Mouse (Mus musculus): ENCODE data around the gene Phactr4. TPM values are rescaled to one million over a fixed set of nuclear protein-coding genes. Genes with fewer than 3 reads are reported as not detected.

Phactr4 gene
- polyA plus RNA-seq, 1 experiment from 2014 or later, result 24.3 TPM

- H3K4me2 ChIP-seq (ENCODE audit: low read length), result peak overlapping the region; percentile 53; the same call in 1 of the 2 replicates
- no peak for TF ChIP-seq CTCF (IDR thresholded peaks at IDR 0.05; ENCODE audit: low read depth)
- no peaks in the 10 kb centered on the region for H3K27me3 ChIP-seq (ENCODE audit: insufficient read depth, low read length)
- no peaks in the 10 kb centered on the region for H3K36me3 ChIP-seq (ENCODE audit: insufficient read depth, low read length)
- no peak for ATAC-seq (replicated peaks; ENCODE audit: low FRiP score, low read depth)
- no peaks in the 10 kb centered on the region for H3K9me3 ChIP-seq (replicated peaks; ENCODE audit: low read length)
- H3K4me1 ChIP-seq (replicated peaks; ENCODE audit: insufficient read depth, low read length), result peaks cover 15% of the 10 kb centered on the region
- DNase-seq (ENCODE audit: low spot score), result no peak
- 71% methylated on average over 3 of the region's 3 CpGs for WGBS
- peak overlapping the region; percentile 30; the same call in 1 of the 2 replicates for H3K4me3 ChIP-seq (replicated peaks; ENCODE audit: low read depth, low read length)
- H3K9ac ChIP-seq (ENCODE audit: low read depth, low read length), result no peak overlapping the region
- no peak overlapping the region for H3K27ac ChIP-seq
These were observed 25.2 kb downstream of the Phactr4 start for GRCm38 (mm10) chr4:132397120-132397519.

GRCm38 (mm10) chr4:132396251-132396650 is 26.0 kb downstream of the Phactr4 start:
- Histone ChIP-seq H3K9me3 (replicated peaks; ENCODE audit: low read length) (no peaks in the 10 kb centered on the region), H3K4me3 (replicated peaks; ENCODE audit: low read depth, low read length) (no peak overlapping the region), H3K9ac (ENCODE audit: low read depth, low read length) (no peak overlapping the region), H3K27me3 (ENCODE audit: insufficient read depth, low read length) (no peaks in the 10 kb centered on the region), H3K36me3 (ENCODE audit: insufficient read depth, low read length) (no peaks in the 10 kb centered on the region), H3K4me1 (replicated peaks; ENCODE audit: insufficient read depth, low read length) (peaks cover 15% of the 10 kb centered on the region), H3K4me2 (ENCODE audit: low read length) (no peak overlapping the region), H3K27ac (no peak overlapping the region)
- no peak for TF ChIP-seq CTCF (IDR thresholded peaks at IDR 0.05; ENCODE audit: low read depth)
- 91% methylated on average over 7 of the region's 7 CpGs for WGBS
- no peak for ATAC-seq (replicated peaks; ENCODE audit: low FRiP score, low read depth)
- DNase-seq (ENCODE audit: low spot score), result no peak

- TF ChIP-seq CTCF (IDR thresholded peaks at IDR 0.05; ENCODE audit: low read depth), result no peak
- DNase-seq (ENCODE audit: low spot score) (no peak), ATAC-seq (replicated peaks; ENCODE audit: low FRiP score, low read depth) (no peak)
- Histone ChIP-seq H3K27ac (no peak overlapping the region), H3K27me3 (ENCODE audit: insufficient read depth, low read length) (no peaks in the 10 kb centered on the region), H3K4me1 (replicated peaks; ENCODE audit: insufficient read depth, low read length) (peaks cover 6% of the 10 kb centered on the region), H3K4me2 (ENCODE audit: low read length) (no peak overlapping the region), H3K9ac (ENCODE audit: low read depth, low read length) (no peak overlapping the region), H3K4me3 (replicated peaks; ENCODE audit: low read depth, low read length) (no peak overlapping the region), H3K36me3 (ENCODE audit: insufficient read depth, low read length) (0 out of 2 replicates have a peak, but pooled peaks cover 1% of the 10 kb centered on the region), H3K9me3 (replicated peaks; ENCODE audit: low read length) (no peaks in the 10 kb centered on the region)
- 95% methylated on average over 8 of the region's 8 CpGs for WGBS
These were observed 31.1 kb downstream of the Phactr4 start for GRCm38 (mm10) chr4:132391063-132391740.

- Histone ChIP-seq H3K4me3 (replicated peaks; ENCODE audit: low read depth, low read length) (no peak overlapping the region), H3K4me1 (replicated peaks; ENCODE audit: insufficient read depth, low read length) (peaks cover 6% of the 10 kb centered on the region; the same call in 1 of the 2 replicates), H3K9ac (ENCODE audit: low read depth, low read length) (no peak overlapping the region), H3K27ac (no peak overlapping the region), H3K9me3 (replicated peaks; ENCODE audit: low read length) (no peaks in the 10 kb centered on the region), H3K36me3 (ENCODE audit: insufficient read depth, low read length) (peaks cover 8% of the 10 kb centered on the region; the same call in 1 of the 2 replicates), H3K4me2 (ENCODE audit: low read length) (no peak overlapping the region), H3K27me3 (ENCODE audit: insufficient read depth, low read length) (no peaks in the 10 kb centered on the region)
- no peak for TF ChIP-seq CTCF (IDR thresholded peaks at IDR 0.05; ENCODE audit: low read depth)
- WGBS, result 46% methylated on average over 4 of the region's 4 CpGs
- DNase-seq (ENCODE audit: low spot score) (no peak), ATAC-seq (replicated peaks; ENCODE audit: low FRiP score, low read depth) (no peak)
These were observed 33.0 kb downstream of the Phactr4 start for GRCm38 (mm10) chr4:132389302-132389701.

GRCm38 (mm10) chr4:132387617-132388016 is 34.7 kb downstream of the Phactr4 start:
- H3K4me3 ChIP-seq (replicated peaks; ENCODE audit: low read depth, low read length), result no peak overlapping the region
- H3K4me2 ChIP-seq (ENCODE audit: low read length), result no peak overlapping the region
- peaks cover 6% of the 10 kb centered on the region; the same call in 1 of the 2 replicates for H3K4me1 ChIP-seq (replicated peaks; ENCODE audit: insufficient read depth, low read length)
- 64% methylated on average over 5 of the region's 5 CpGs for WGBS
- no peaks in the 10 kb centered on the region for H3K27me3 ChIP-seq (ENCODE audit: insufficient read depth, low read length)
- H3K27ac ChIP-seq, result 0 out of 2 replicates have a peak overlapping the region, but pooled peaks have one; percentile 37
- H3K9me3 ChIP-seq (replicated peaks; ENCODE audit: low read length), result no peaks in the 10 kb centered on the region
- H3K9ac ChIP-seq (ENCODE audit: low read depth, low read length), result no peak overlapping the region
- ATAC-seq (replicated peaks; ENCODE audit: low FRiP score, low read depth), result no peak
- peaks cover 8% of the 10 kb centered on the region for H3K36me3 ChIP-seq (ENCODE audit: insufficient read depth, low read length)
- no peak for DNase-seq (ENCODE audit: low spot score)
- no peak for TF ChIP-seq CTCF (IDR thresholded peaks at IDR 0.05; ENCODE audit: low read depth)

- WGBS, result 73% methylated on average over 7 of the region's 7 CpGs
- Histone ChIP-seq H3K27me3 (ENCODE audit: insufficient read depth, low read length) (no peaks in the 10 kb centered on the region), H3K36me3 (ENCODE audit: insufficient read depth, low read length) (peaks cover 8% of the 10 kb centered on the region), H3K4me2 (ENCODE audit: low read length) (no peak overlapping the region), H3K4me3 (replicated peaks; ENCODE audit: low read depth, low read length) (no peak overlapping the region), H3K4me1 (replicated peaks; ENCODE audit: insufficient read depth, low read length) (peaks cover 6% of the 10 kb centered on the region; the same call in 1 of the 2 replicates), H3K27ac (0 out of 2 replicates have a peak overlapping the region, but pooled peaks have one; percentile 37), H3K9ac (ENCODE audit: low read depth, low read length) (no peak overlapping the region), H3K9me3 (replicated peaks; ENCODE audit: low read length) (no peaks in the 10 kb centered on the region)
- TF ChIP-seq CTCF (IDR thresholded peaks at IDR 0.05; ENCODE audit: low read depth), result no peak
- DNase-seq (ENCODE audit: low spot score) (no peak), ATAC-seq (replicated peaks; ENCODE audit: low FRiP score, low read depth) (no peak)
These were observed 35.4 kb downstream of the Phactr4 start for GRCm38 (mm10) chr4:132386846-132387245.
